Mouse (Mus musculus) forebrain, embryonic 12.5 days (tissue): ENCODE data around the gene Rnf38. TPM values are rescaled to one million over a fixed set of nuclear protein-coding genes. Genes with fewer than 3 reads are reported as not detected.

ENCODE experiments used
- ATAC-seq: fragments of 200-750 bp; cut with Nextera tagmentation; 2 replicates; pipeline ENCODE4 v1.8.0; 2017; ENCODE audit warnings: moderate TSS enrichment; ENCODE audit not compliant: low FRiP score
- H3K27ac ChIP-seq: fragments of 300-500 bp; sonication (generic); 2 replicates; pipeline ENCODE4 v1.5.1; 2016; ENCODE audit warnings: mild to moderate bottlenecking
- H3K27me3 ChIP-seq: fragments of 300-500 bp; sonication (generic); 2 replicates; pipeline ENCODE4 v1.6.1; 2016; ENCODE audit warnings: mild to moderate bottlenecking
- H3K36me3 ChIP-seq: fragments of 300-500 bp; sonication (generic); replicated peaks from 2 replicates; pipeline ENCODE4 v1.6.1; 2016; ENCODE audit warnings: mild to moderate bottlenecking
- H3K4me1 ChIP-seq: fragments of 300-500 bp; sonication (generic); 2 replicates; pipeline ENCODE4 v1.6.1; 2016
- H3K4me2 ChIP-seq: fragments of 300-500 bp; sonication (generic); 2 replicates; pipeline ENCODE4 v1.6.1; 2016; ENCODE audit warnings: mild to moderate bottlenecking, moderate library complexity
- H3K4me3 ChIP-seq: fragments of 300-500 bp; sonication (generic); replicated peaks from 2 replicates; pipeline ENCODE4 v1.5.1; 2016; ENCODE audit warnings: mild to moderate bottlenecking
- H3K9ac ChIP-seq: fragments of 300-500 bp; sonication (generic); 2 replicates; pipeline ENCODE4 v1.6.1; 2016; ENCODE audit warnings: mild to moderate bottlenecking
- H3K9me3 ChIP-seq: fragments of 300-500 bp; sonication (generic); 2 replicates; pipeline ENCODE4 v1.6.1; 2016
- WGBS: fragments of 180-500 bp; shearing (Covaris S2); methylation state at CpG from one replicate; pipeline ENCODE4 v1.1.7; 2016; 5-methylcytosine and 5-hydroxymethylcytosine counted together
- polyA plus RNA-seq: library from polyadenylated mRNA; unstranded; fragments of >200 nt; fragmentation: Nextera tagmentation; extraction: Ambion mirVana; gene quantifications from 2 replicates; pipeline ENCODE4 v1.2.1, GENCODE M21; 2016

Gene Rnf38
- polyA plus RNA-seq, 1 experiment from 2014 or later: 64.7 TPM

DNA sequence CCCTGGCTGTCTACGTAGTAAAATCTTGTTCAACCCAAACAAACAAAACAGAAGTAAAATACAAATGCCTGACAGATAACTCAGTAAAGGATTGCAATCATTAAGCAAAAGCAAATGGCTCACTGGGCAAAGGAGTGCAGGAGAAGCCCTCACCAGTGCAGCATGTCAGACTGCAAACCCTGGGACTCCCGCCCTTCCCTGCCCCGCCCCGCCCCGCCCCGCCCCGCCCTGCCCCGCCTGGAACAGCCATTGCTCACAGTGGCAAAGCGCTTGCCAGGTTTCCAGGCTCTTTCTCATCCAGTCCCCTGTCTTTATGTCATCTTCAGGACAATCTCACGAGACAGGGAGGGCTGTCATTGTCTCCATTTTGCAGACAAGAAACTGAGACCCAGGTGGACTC lies 16.1 kb upstream of the Rnf38 start:
- 0 out of 2 replicates have a peak, but pooled peaks have one; percentile 30 for ATAC-seq

GRCm38 (mm10) chr4:44247051-44247939 lies 13.7 kb upstream of the Rnf38 start:
- ATAC-seq: peak; percentile 95
- Histone ChIP-seq H3K9ac (peak overlapping the region; percentile 40; the same call in 1 of the 2 replicates), H3K36me3 (no peaks in the 10 kb centered on the region), H3K4me1 (peaks cover 43% of the 10 kb centered on the region), H3K4me3 (peak overlapping the region; percentile 19; the same call in 1 of the 2 replicates), H3K4me2 (peak overlapping the region; percentile 50), H3K27ac (peak overlapping the region; percentile 89), H3K27me3 (no peaks in the 10 kb centered on the region), H3K9me3 (no peaks in the 10 kb centered on the region)
- 7% methylated on average over 18 of the region's 18 CpGs for WGBS

More for the DNA sequence above, 16.1 kb upstream of the Rnf38 start:
- H3K27ac ChIP-seq: no peak overlapping the region
- H3K4me1 ChIP-seq: peaks cover 56% of the 10 kb centered on the region
- H3K4me3 ChIP-seq: no peak overlapping the region; the same call in 1 of the 2 replicates
- no peaks in the 10 kb centered on the region for H3K36me3 ChIP-seq
- 5% methylated on average over 8 of the region's 10 CpGs for WGBS
- H3K27me3 ChIP-seq: no peaks in the 10 kb centered on the region
- no peaks in the 10 kb centered on the region for H3K9me3 ChIP-seq
- peak overlapping the region; percentile 15 for H3K4me2 ChIP-seq
- H3K9ac ChIP-seq: no peak overlapping the region

DNA sequence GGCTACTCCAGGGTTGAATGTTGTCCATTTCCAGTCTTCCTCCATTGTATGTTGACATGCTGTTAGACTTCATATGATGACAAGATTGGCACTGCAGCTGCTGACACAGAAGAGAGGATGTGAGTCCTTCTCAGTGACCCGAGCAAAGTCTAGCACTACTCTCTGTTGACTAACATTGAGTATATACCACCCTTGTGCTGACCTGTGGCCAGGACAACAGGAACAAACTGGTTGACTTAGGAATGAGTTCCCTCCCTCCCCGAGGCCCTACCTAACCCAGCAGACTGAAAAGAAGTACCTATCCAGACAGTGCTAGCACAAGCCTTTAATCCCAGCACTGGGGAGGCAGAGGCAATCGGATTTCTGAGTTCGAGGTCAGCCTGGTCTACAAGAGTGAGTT lies 12.7 kb upstream of the Rnf38 start:
- no peak overlapping the region for H3K4me2 ChIP-seq
- no peaks in the 10 kb centered on the region for H3K36me3 ChIP-seq
- no peak overlapping the region for H3K27ac ChIP-seq
- no peak overlapping the region for H3K9ac ChIP-seq
- H3K27me3 ChIP-seq: no peaks in the 10 kb centered on the region
- no peak for ATAC-seq
- WGBS: 88% methylated on average over 4 of the region's 4 CpGs
- H3K9me3 ChIP-seq: no peaks in the 10 kb centered on the region
- no peak overlapping the region for H3K4me3 ChIP-seq
- H3K4me1 ChIP-seq: peaks cover 38% of the 10 kb centered on the region

- H3K4me2 ChIP-seq: no peak overlapping the region
- no peaks in the 10 kb centered on the region for H3K27me3 ChIP-seq
- H3K9me3 ChIP-seq: no peaks in the 10 kb centered on the region
- H3K36me3 ChIP-seq: no peaks in the 10 kb centered on the region
- no peak overlapping the region for H3K4me3 ChIP-seq
- H3K27ac ChIP-seq: no peak overlapping the region
- 77% methylated on average over 4 of the region's 4 CpGs for WGBS
- no peak for ATAC-seq
- H3K9ac ChIP-seq: no peak overlapping the region
- H3K4me1 ChIP-seq: 0 out of 2 replicates have a peak, but pooled peaks cover 4% of the 10 kb centered on the region
Observed at GRCm38 (mm10) chr4:44241638-44242037, 8.0 kb upstream of the Rnf38 start.

DNA sequence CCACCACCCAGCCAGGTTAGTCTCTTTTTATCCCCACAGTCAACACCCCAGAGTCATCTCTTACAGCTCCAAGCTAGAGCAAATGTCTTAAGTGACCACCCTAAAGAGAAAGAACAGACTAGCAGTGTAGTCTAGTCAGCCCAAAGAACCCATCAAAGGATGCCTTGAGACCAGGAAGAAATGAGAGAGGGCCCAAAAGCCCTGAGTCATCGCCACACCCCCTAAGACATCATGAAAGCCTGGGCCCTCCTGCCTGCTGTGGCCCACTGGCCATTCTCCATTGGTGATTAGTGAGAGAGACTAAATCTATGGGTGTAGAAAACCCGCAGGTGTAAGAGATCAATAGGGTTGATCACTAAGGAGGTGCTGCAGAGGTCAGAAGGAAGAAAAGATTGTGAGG lies 2.4 kb upstream of the Rnf38 start:
- Histone ChIP-seq H3K4me1 (peaks cover 28% of the 10 kb centered on the region), H3K4me3 (no peak overlapping the region), H3K9ac (no peak overlapping the region), H3K9me3 (no peaks in the 10 kb centered on the region), H3K36me3 (no peaks in the 10 kb centered on the region), H3K4me2 (no peak overlapping the region), H3K27me3 (no peaks in the 10 kb centered on the region), H3K27ac (no peak overlapping the region)
- 49% methylated on average over 2 of the region's 2 CpGs for WGBS
- no peak for ATAC-seq

DNA sequence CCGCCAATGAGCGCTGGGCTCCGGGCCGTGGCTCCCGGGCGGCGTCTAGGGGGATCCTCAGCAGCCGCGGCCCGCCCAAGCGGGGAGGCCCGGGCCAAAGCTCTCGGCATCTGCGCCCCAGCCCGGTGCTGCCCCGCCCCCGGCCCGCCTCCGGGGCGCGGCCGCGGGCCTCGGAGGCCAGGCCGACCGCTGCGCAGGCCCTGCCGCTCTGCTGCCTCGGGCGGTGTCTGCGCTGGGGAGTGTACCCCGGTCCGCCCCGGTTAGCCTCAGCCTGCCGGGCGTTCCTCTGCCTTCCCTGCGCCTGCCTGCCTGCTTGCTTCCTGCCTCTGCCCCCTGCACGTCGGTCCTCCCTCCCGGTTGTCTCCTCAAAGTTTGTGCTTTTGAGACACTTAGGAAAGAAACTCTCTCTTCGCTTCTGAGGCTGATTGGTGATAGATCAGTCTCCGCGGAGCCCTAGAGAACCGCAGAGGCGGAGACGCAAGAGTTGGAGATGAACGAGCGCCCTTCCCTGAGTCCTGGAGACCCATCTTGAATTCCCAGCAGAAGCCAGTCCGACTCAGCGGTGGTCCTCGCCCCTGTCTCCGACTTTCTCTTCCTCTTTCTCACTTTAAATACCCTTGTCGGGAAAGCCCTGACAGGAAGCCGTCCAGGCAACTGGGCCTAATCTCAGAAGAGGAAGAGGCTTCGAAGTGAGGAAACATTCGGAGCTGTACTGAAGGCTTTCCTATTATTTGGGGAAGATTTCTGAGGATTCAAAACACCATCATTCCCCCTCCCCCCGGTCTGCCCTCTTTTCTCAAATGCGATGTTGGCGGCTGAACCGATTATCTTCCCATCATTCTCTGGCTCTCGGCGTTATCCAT lies 646 bp upstream of the Rnf38 start:
- Histone ChIP-seq H3K4me2 (peak overlapping the region; percentile 73), H3K4me1 (peaks cover 28% of the 10 kb centered on the region), H3K9me3 (no peaks in the 10 kb centered on the region), H3K27ac (peak overlapping the region; percentile 95), H3K36me3 (no peaks in the 10 kb centered on the region), H3K4me3 (peak overlapping the region; percentile 87), H3K27me3 (no peaks in the 10 kb centered on the region), H3K9ac (peak overlapping the region; percentile 91)
- ATAC-seq: peak; percentile 95
- WGBS: under 1% methylated on average over 46 of the region's 62 CpGs

- H3K27ac ChIP-seq: peak overlapping the region; percentile 95
- peak overlapping the region; percentile 87 for H3K4me3 ChIP-seq
- no peaks in the 10 kb centered on the region for H3K36me3 ChIP-seq
- H3K27me3 ChIP-seq: no peaks in the 10 kb centered on the region
- peaks cover 38% of the 10 kb centered on the region for H3K4me1 ChIP-seq
- WGBS: 2% methylated on average over 62 of the region's 68 CpGs
- peak overlapping the region; percentile 91 for H3K9ac ChIP-seq
- peak overlapping the region; percentile 73 for H3K4me2 ChIP-seq
- ATAC-seq: peak; percentile 66
- H3K9me3 ChIP-seq: no peaks in the 10 kb centered on the region
Observed at GRCm38 (mm10) chr4:44232771-44233712, 547 bp downstream of the Rnf38 start.

DNA sequence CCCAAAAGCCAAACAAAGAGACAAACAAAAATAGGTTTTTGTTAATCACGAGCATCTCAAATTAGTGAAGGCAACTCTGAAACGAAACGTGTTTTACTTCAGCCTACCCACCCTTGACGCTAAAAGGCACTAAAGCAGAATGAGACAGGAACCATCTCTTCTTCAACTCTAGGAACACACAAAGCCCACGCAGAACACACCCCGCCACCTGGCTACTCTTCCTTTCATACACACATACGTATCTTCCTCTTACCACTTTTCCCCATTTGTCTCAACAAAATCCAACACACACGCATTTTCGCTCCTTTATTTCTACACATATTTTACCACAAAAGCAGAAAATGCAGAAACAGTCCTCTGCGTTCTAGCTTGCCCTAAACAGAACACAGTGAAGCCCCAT lies 8.5 kb downstream of the Rnf38 start:
- Histone ChIP-seq H3K9ac (no peak overlapping the region), H3K4me3 (no peak overlapping the region), H3K9me3 (no peaks in the 10 kb centered on the region), H3K27ac (no peak overlapping the region), H3K36me3 (no peaks in the 10 kb centered on the region), H3K4me1 (peaks cover 40% of the 10 kb centered on the region), H3K4me2 (no peak overlapping the region), H3K27me3 (no peaks in the 10 kb centered on the region)
- 91% methylated on average over 10 of the region's 10 CpGs for WGBS
- no peak for ATAC-seq

GRCm38 (mm10) chr4:44224141-44224540 lies 9.4 kb downstream of the Rnf38 start:
- 0 out of 2 replicates have a peak overlapping the region, but pooled peaks have one; percentile 8 for H3K4me2 ChIP-seq
- WGBS: 18% methylated on average over 9 of the region's 9 CpGs
- H3K36me3 ChIP-seq: no peaks in the 10 kb centered on the region
- H3K4me3 ChIP-seq: no peak overlapping the region
- no peak overlapping the region for H3K9ac ChIP-seq
- peaks cover 40% of the 10 kb centered on the region for H3K4me1 ChIP-seq
- peak overlapping the region; percentile 38; the same call in 1 of the 2 replicates for H3K27ac ChIP-seq
- no peaks in the 10 kb centered on the region for H3K9me3 ChIP-seq
- H3K27me3 ChIP-seq: no peaks in the 10 kb centered on the region
- ATAC-seq: 0 out of 2 replicates have a peak, but pooled peaks have one; percentile 30

- Histone ChIP-seq H3K4me1 (peaks cover 33% of the 10 kb centered on the region), H3K4me3 (no peak overlapping the region)
- WGBS: 78% methylated on average over 4 of the region's 4 CpGs
Observed at GRCm38 (mm10) chr4:44223444-44223843, 10.1 kb downstream of the Rnf38 start.

GRCm38 (mm10) chr4:44216797-44217442 lies 16.7 kb downstream of the Rnf38 start:
- H3K36me3 ChIP-seq: no peaks in the 10 kb centered on the region
- no peak overlapping the region for H3K4me3 ChIP-seq
- no peak overlapping the region for H3K27ac ChIP-seq
- H3K4me1 ChIP-seq: no peaks in the 10 kb centered on the region
- no peaks in the 10 kb centered on the region for H3K27me3 ChIP-seq
- ATAC-seq: no peak
- no peak overlapping the region for H3K4me2 ChIP-seq
- H3K9me3 ChIP-seq: no peaks in the 10 kb centered on the region
- H3K9ac ChIP-seq: no peak overlapping the region
- 78% methylated on average over 10 of the region's 10 CpGs for WGBS

More at GRCm38 (mm10) chr4:44223444-44223843, 10.1 kb downstream of the Rnf38 start:
- Histone ChIP-seq H3K9me3 (no peaks in the 10 kb centered on the region), H3K4me2 (no peak overlapping the region), H3K27ac (no peak overlapping the region), H3K36me3 (no peaks in the 10 kb centered on the region), H3K9ac (no peak overlapping the region), H3K27me3 (no peaks in the 10 kb centered on the region)
- no peak for ATAC-seq
